Mouse (Mus musculus) Muller cell, postnatal 12 days (primary cell): ENCODE measurements around the gene Hebp1.

Experiments used
- DNase-seq: peaks from one replicate; pipeline ENCODE4 v3.0.0-alpha.2; 2015; ENCODE audit errors: inconsistent ontology term

The Hebp1 gene

GRCm38 (mm10) chr6:135197446-135197845, 376 bp downstream of the Hebp1 start:
- no peak for DNase-seq

DNA sequence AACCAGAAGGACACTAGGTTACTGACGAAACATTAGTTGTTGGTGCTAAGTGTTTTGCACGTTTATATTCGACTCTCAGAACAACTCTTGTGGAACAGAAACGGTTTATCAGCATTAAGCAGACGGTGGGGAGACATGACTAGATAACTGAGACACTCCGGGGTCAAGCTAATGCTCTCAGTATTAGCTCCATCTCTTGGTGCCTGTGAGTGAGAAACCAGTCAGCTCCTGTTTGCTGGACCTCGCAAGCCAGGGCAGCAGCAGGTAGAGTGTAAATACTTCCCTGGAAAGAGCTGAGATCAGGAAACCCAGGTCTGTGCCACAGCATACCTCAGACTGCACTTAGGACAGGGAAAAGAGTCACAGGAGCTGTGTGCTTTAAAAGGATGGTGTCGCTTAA, 1.1 kb downstream of the Hebp1 start:
- no peak for DNase-seq

GRCm38 (mm10) chr6:135194907-135195306, 2.9 kb downstream of the Hebp1 start:
- no peak for DNase-seq

DNA sequence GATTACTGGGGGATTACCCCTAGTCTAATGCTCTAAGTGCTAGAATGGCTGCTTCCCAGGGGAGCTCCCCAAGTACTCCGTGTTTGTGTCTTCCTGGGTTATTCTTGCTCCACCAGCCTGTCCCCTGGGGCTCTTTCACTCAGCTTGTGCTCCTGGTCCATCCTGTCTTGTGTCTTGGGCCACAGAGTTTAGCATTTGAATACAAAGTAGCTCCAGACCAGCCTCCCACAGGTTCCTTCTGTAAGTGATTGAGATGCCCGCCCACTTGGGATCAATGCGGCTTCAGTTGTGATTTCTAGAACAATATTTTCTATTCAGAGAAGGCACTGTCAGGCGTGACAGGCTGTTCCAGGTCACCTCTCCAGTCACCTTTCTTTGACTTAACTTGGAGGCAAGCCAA, 4.1 kb downstream of the Hebp1 start:
- DNase-seq = no peak

- DNase-seq = no peak
These were observed 4.8 kb downstream of the Hebp1 start for GRCm38 (mm10) chr6:135192993-135193392.

DNA sequence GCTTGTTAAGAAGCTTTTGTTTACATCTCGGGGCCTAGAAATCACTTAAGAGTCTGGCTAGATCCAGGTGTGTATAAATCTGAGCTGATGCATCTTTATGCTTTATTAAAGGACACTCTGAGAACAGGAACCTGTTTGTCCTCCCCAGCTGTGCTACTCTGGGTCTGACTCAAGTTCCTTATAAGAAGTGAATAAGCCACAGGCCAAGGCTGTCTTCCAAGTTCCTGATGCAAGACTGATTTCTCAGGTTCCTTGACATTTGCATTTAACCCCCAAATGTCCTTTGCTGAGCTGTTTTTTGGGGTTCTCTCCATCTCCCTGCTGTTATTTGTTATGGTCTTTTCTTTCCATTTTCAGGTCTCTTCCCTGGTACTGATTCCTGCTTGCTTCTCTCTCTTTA, 5.9 kb downstream of the Hebp1 start:
- DNase-seq = no peak

- peak; percentile 15 for DNase-seq
These were observed 7.7 kb downstream of the Hebp1 start for GRCm38 (mm10) chr6:135190122-135190521.

- DNase-seq = no peak
These were observed 9.2 kb downstream of the Hebp1 start for GRCm38 (mm10) chr6:135188629-135189028.

- DNase-seq = no peak
These were observed 10.5 kb downstream of the Hebp1 start for GRCm38 (mm10) chr6:135187076-135187917.

GRCm38 (mm10) chr6:135183961-135184360, 13.9 kb downstream of the Hebp1 start:
- DNase-seq = no peak

- no peak for DNase-seq
These were observed 14.9 kb downstream of the Hebp1 start for GRCm38 (mm10) chr6:135182925-135183324.

DNA sequence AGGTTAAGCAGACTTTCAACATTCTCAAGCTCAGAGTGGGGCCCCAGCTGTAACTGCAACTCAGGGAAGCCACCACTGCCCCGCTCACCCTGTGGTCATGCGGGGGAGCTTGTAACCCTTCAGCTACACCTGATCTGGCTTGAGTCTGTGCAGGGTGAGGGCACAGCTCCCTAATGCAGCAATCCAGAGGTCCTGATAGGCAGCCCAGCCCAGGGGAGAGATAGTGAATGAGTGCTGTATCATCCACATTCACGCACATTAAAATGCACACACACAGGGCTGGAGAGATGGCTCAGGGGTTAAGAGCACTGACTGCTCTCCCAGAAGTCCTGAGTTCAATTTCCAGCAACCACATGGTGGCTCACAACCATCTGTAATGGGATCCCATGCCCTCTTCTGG, 19.2 kb downstream of the Hebp1 start:
- DNase-seq = no peak

DNA sequence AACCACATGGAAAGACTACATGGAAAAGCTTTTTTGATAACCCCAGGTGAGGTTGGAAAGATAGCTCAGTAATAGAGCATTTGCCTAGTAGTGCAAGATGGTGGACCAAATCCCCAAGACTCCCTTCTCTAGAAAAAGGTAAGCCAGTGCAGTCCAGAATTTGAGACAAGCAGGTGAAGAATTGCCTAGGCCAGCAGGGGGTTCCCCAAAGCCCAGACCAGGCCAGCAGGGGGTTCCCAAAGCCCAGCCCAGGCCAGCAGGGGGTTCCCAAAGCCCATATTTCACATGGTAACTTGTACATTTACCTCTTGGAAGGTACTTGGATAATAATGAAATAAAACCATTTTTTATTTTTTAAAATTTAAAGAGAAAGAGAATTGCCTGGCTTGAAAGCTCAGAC, 20.6 kb downstream of the Hebp1 start:
- no peak for DNase-seq

DNA sequence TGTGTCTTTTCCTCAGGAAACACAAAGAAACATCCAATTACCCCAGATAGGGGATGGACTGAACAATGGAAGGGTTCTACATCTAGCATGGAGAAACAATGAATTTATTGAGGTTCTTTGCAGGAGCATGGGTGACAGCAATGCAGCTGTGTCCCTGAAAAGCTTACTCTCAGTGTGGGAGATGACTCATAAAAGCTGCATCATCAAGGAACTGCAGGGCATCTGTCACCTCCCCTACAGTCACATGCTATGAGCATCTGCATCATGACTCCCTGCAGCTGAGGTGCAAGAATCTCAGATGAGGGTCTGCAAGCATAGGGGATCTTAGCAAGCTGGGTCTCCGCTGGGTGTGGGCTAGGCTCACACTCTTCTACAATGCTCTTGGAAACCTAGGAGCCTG, 22.8 kb downstream of the Hebp1 start:
- no peak for DNase-seq

GRCm38 (mm10) chr6:135171736-135172135, 26.1 kb downstream of the Hebp1 start:
- no peak for DNase-seq

GRCm38 (mm10) chr6:135169246-135169645, 28.6 kb downstream of the Hebp1 start:
- no peak for DNase-seq

DNA sequence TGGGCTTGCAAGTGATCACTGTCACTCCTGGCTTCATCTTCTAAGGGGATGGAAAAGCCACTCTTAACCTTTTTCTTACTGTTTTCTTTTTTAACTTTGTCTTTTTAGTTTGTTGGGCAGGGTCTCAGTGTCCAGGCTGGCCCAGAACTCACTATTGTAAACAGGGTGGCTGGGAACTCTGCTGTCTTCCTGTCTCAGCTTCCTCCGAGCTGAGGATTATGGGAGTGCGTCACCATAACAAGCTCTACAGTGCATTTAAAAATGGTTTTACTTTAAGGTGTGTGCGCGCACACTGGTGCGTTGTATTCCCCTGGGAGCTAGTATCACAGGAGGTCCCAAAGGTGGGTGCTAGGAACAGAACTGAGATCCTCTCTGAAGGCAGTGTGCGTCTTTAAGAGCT, 29.4 kb downstream of the Hebp1 start:
- DNase-seq = no peak

- peak; percentile 88 for DNase-seq
These were observed 30.2 kb downstream of the Hebp1 start for GRCm38 (mm10) chr6:135167380-135168311.

GRCm38 (mm10) chr6:135166712-135167111, 31.1 kb downstream of the Hebp1 start:
- DNase-seq = no peak

DNA sequence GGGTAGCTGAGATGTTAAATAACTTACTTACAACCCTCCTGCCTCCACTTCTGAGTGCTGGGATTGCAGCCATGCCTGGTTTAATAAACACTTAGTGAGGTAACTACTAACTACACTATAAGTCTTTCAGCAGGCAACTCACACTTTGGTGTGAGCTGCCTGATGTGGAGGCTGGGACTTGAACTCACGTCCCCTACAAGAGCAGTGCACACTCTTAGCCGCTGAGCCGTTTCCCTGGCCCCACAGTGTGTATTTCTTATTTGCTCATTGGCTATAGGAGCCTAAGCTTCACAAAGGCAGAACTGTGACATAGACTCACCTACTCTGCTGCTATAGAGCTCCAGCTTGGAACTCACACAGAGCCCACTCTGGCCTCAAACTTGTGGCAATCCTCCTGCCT, 31.6 kb downstream of the Hebp1 start:
- no peak for DNase-seq

GRCm38 (mm10) chr6:135165706-135166105, 32.1 kb downstream of the Hebp1 start:
- no peak for DNase-seq

DNA sequence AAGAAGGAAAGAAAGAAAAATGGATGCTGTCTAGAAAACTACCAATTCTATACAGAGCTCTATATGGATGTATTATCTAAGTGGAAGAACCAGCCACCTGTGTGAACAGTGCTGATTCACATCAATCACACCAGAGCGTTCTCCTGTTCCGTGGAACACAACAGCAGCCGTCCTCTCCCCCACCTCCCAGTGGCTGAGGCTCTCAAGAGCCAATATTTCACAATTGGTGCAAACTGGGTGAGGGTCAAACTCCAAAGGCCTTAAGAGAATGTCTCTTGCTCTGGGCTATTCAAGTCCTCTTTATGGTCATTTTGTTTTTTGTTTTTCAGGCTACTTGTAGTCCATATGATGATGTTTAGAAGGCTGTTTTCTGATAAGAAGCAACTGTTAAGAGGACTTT, 32.6 kb downstream of the Hebp1 start:
- DNase-seq = no peak

- DNase-seq = no peak
These were observed 35.0 kb downstream of the Hebp1 start for GRCm38 (mm10) chr6:135162861-135163260.
